Mouse (Mus musculus) lung, postnatal 0 days (tissue): ENCODE measurements at regions not wholly inside any gene's neighbourhood (a gene's known extent, or its start where the extent isn't known, plus 50 kb on each side); places are given as distances from the start of the nearest gene placed in this dataset.
"Not testable (repeated sequence)": the region's sequence is repeated elsewhere in the genome, so short reads cannot be mapped to it uniquely, and the experiment has no call there.

ENCODE experiments used
- ATAC-seq: fragments of 200-750 bp; cut with Nextera tagmentation; 2 replicates; pipeline ENCODE4 v1.8.0; 2017; ENCODE audit warnings: moderate library complexity
- DNase-seq: peaks from one replicate; pipeline ENCODE4 v3.0.0-alpha.2; 2016; ENCODE audit warnings: low spot score
- H3K27ac ChIP-seq: fragments of 300-500 bp; sonication (generic); 2 replicates; pipeline ENCODE4 v1.5.1; 2014; ENCODE audit warnings: antibody characterized with exemption, mild to moderate bottlenecking, low read length, mixed read lengths
- H3K27me3 ChIP-seq: fragments of 300-500 bp; sonication (generic); replicated peaks from 2 replicates; pipeline ENCODE4 v1.6.1; 2014; ENCODE audit warnings: low read length, mixed read lengths; ENCODE audit not compliant: insufficient read depth
- H3K36me3 ChIP-seq: fragments of 300-500 bp; sonication (generic); 2 replicates; pipeline ENCODE4 v1.6.1; 2014; ENCODE audit warnings: low read length, mixed read lengths; ENCODE audit not compliant: insufficient read depth
- H3K4me1 ChIP-seq: fragments of 300-500 bp; sonication (generic); 2 replicates; pipeline ENCODE4 v1.6.1; 2014; ENCODE audit warnings: antibody characterized with exemption, low read depth, low read length, mixed read lengths; ENCODE audit not compliant: insufficient read depth
- H3K4me2 ChIP-seq: fragments of 300-500 bp; sonication (generic); replicated peaks from 2 replicates; pipeline ENCODE4 v1.6.1; 2014; ENCODE audit warnings: low read depth, mild to moderate bottlenecking, low read length, moderate library complexity, mixed read lengths
- H3K4me3 ChIP-seq: fragments of 300-500 bp; sonication (generic); 2 replicates; pipeline ENCODE4 v1.5.1; 2014; ENCODE audit warnings: low read depth, low read length
- H3K9ac ChIP-seq: fragments of 300-500 bp; sonication (generic); replicated peaks from 2 replicates; pipeline ENCODE4 v1.6.1; 2014; ENCODE audit warnings: low read depth, mild to moderate bottlenecking
- H3K9me3 ChIP-seq: fragments of 300-500 bp; sonication (generic); 2 replicates; pipeline ENCODE4 v1.6.1; 2016; ENCODE audit warnings: low read length, mixed read lengths
- CTCF ChIP-seq: IDR thresholded peaks from 2 replicates; pipeline ENCODE4 v1.5.1; 2016; ENCODE audit warnings: antibody characterized with exemption, mild to moderate bottlenecking
- EP300 ChIP-seq: IDR thresholded peaks from 2 replicates; pipeline ENCODE4 v1.6.1; 2016; ENCODE audit warnings: antibody characterized with exemption, mild to moderate bottlenecking, control low read depth
- WGBS: fragments of 180-500 bp; shearing (Covaris S2); extraction: QIAGEN DNeasy Blood & Tissue Kit; methylation state at CpG from one replicate; pipeline ENCODE4 v1.1.7; 2014; 5-methylcytosine and 5-hydroxymethylcytosine counted together

DNA sequence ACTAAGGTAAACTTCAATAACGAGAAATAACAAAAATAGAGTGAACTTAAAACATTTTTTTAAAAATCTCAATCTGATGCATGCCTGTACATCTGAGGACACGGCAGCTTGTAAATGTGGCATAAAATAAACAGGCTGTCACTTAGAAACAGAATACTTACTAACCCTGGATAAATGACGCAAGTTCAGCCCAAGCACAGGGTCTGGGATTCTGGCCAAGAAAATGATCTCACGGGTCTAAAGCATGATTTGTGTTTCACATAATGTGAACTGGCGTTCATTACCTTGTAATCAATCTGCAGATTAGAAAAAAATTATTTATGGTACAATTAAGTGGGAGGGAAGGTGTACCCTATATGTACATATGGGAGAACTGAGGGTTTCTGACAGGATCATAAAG lies 512.1 kb upstream of the Vrk2 start:
- TF ChIP-seq EP300 (no peak), CTCF (no peak)
- no peak overlapping the region for H3K4me2 ChIP-seq
- H3K27me3 ChIP-seq: no peaks in the 10 kb centered on the region
- H3K27ac ChIP-seq: no peak overlapping the region
- H3K9me3 ChIP-seq: no peaks in the 10 kb centered on the region
- no peak overlapping the region for H3K9ac ChIP-seq
- 33% methylated on average over 5 of the region's 5 CpGs for WGBS
- no peaks in the 10 kb centered on the region for H3K4me1 ChIP-seq
- no peak overlapping the region for H3K4me3 ChIP-seq
- ATAC-seq (no peak), DNase-seq (no peak)
- no peaks in the 10 kb centered on the region for H3K36me3 ChIP-seq

DNA sequence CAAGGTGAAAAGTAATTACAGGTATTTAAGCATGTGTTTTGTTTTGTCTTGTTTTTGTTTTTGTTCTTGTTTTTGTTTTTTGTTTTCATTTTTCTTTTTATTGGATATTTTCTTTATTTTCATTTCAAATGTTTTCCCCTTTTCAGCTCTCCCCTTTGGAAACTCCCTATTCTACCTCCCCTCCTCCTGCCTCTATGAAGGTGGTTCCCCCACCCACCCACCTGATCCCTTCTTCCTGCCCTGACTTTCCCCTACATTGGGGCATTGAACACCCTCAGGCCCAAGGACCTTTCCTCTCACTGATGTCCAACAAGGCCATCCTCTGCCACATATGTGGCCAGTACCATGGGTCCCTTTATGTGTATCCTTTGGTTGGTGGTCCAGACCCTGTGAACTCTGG lies 509.1 kb upstream of the Vrk2 start:
- no peak for DNase-seq
- no peak overlapping the region for H3K4me3 ChIP-seq
- no peak overlapping the region for H3K27ac ChIP-seq
- H3K36me3 ChIP-seq: no peaks in the 10 kb centered on the region
- no peaks in the 10 kb centered on the region for H3K27me3 ChIP-seq
- TF ChIP-seq EP300 (no peak), CTCF (no peak)
- H3K4me1 ChIP-seq: no peaks in the 10 kb centered on the region
- no peak for ATAC-seq
- no peak overlapping the region for H3K4me2 ChIP-seq
- no peaks in the 10 kb centered on the region for H3K9me3 ChIP-seq
- no peak overlapping the region for H3K9ac ChIP-seq

- ATAC-seq (no peak), DNase-seq (no peak)
- no peaks in the 10 kb centered on the region for H3K9me3 ChIP-seq
- 91% methylated on average over 2 of the region's 2 CpGs for WGBS
- H3K4me1 ChIP-seq: no peaks in the 10 kb centered on the region
- H3K27me3 ChIP-seq: no peaks in the 10 kb centered on the region
- no peak overlapping the region for H3K4me2 ChIP-seq
- H3K4me3 ChIP-seq: no peak overlapping the region
- H3K9ac ChIP-seq: no peak overlapping the region
- TF ChIP-seq CTCF (no peak), EP300 (no peak)
- no peak overlapping the region for H3K27ac ChIP-seq
- no peaks in the 10 kb centered on the region for H3K36me3 ChIP-seq
Observed at GRCm38 (mm10) chr11:27102045-27102444, 508.2 kb upstream of the Vrk2 start.

DNA sequence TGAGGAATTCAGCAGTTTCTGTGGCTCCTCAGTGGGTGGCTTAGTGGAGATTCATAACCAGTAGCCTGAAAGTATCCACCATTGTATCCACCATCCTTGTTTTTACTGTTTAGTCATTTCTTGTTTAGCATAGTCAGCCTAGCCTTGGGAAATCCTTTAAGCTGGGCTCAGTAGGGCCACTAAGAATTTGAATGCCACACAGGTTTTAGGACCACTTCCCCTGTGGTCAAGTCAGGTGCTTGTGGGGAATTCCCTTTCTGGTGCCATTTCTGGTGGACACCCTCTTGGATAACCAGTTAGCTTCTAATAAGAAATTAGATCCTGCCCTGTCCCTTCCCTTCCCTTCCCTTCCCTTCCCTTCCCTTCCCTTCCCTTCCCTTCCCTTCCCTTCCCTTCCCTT lies 502.8 kb upstream of the Vrk2 start:
- no peaks in the 10 kb centered on the region for H3K36me3 ChIP-seq
- H3K4me1 ChIP-seq: no peaks in the 10 kb centered on the region
- no peak for TF ChIP-seq CTCF
- TF ChIP-seq EP300: no peak
- no peak for DNase-seq
- no peaks in the 10 kb centered on the region for H3K27me3 ChIP-seq
- no peak overlapping the region for H3K27ac ChIP-seq
- H3K9me3 ChIP-seq: no peaks in the 10 kb centered on the region
- H3K9ac ChIP-seq: no peak overlapping the region
- ATAC-seq: no peak
- H3K4me2 ChIP-seq: no peak overlapping the region
- no peak overlapping the region for H3K4me3 ChIP-seq

DNA sequence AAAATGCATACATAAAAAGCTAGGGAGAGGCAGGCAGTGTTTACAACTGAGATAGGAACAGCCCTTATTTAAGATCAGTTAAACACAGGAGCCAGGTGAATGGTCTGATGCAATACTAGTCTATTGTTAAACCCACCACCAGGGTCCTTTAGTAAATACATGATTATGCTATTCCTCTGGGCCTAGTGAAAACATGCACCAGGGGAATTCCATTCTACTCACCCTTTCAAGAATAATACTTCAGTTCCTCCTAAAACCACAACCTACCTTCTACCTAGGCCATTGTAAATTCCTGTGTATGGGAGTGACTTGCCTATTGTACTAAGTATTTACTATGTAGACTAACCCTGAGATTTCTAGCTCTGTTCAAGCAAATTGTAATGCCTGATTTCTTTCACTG lies 501.7 kb upstream of the Vrk2 start:
- H3K4me1 ChIP-seq, H3K9ac ChIP-seq, ATAC-seq, H3K4me2 ChIP-seq, H3K4me3 ChIP-seq, H3K36me3 ChIP-seq, H3K27ac ChIP-seq, H3K9me3 ChIP-seq, H3K27me3 ChIP-seq, DNase-seq: not testable (repeated sequence)

- no peaks in the 10 kb centered on the region for H3K9me3 ChIP-seq
- H3K27me3 ChIP-seq: no peaks in the 10 kb centered on the region
- 88% methylated on average over 1 of the region's 1 CpGs for WGBS
- H3K27ac ChIP-seq: no peak overlapping the region
- no peak for TF ChIP-seq CTCF
- TF ChIP-seq EP300: no peak
- H3K4me1 ChIP-seq: no peaks in the 10 kb centered on the region
- no peaks in the 10 kb centered on the region for H3K36me3 ChIP-seq
- H3K9ac ChIP-seq: no peak overlapping the region
- no peak overlapping the region for H3K4me3 ChIP-seq
- H3K4me2 ChIP-seq: no peak overlapping the region
- no peak for DNase-seq
- ATAC-seq: no peak
Observed at GRCm38 (mm10) chr11:27086516-27086915, 492.7 kb upstream of the Vrk2 start.

DNA sequence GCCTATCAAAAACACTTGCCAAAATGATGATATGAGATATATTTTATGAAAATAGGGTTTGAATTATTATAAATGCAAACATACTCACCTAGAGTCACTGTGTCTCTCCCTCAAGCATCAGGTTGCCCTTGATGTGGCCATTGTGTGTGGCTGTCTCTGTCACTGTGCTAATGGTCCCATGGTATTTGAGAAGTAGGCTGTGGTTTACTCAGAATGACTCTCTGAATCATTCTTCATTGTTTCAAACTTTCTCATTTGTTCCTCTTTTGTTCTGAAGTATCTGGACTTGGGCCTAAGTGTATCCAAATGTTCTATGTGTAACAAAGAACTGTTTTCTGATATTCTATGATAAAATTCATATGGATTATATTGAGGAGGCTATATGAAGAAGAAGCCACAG lies 487.4 kb upstream of the Vrk2 start:
- Histone ChIP-seq H3K36me3 (no peaks in the 10 kb centered on the region), H3K4me3 (no peak overlapping the region), H3K9ac (no peak overlapping the region), H3K9me3 (no peaks in the 10 kb centered on the region), H3K27ac (no peak overlapping the region), H3K27me3 (no peaks in the 10 kb centered on the region), H3K4me2 (no peak overlapping the region), H3K4me1 (no peaks in the 10 kb centered on the region)
- DNase-seq: no peak
- ATAC-seq: no peak
- no peak for TF ChIP-seq CTCF
- TF ChIP-seq EP300: no peak
